Mouse (Mus musculus) monocyte, adult 5-6 weeks (primary cell): ENCODE data around the gene Fdx1. TPM values are rescaled to one million over a fixed set of nuclear protein-coding genes. Genes with fewer than 3 reads are reported as not detected.

Experiments used
- ATAC-seq: fragments of 153-309, 156-312 bp; replicated peaks from 2 replicates; pipeline ENCODE4 v1.8.0; 2017; ENCODE audit warnings: mild to moderate bottlenecking; ENCODE audit not compliant: low TSS enrichment, insufficient number of reproducible peaks, severe bottlenecking, poor library complexity, low FRiP score
- total RNA-seq: library from RNA; stranded (forward); fragments of 200-1000, 200-491, 200-594 nt; gene quantifications from 3 replicates; pipeline ENCODE4 v1.2.3, GENCODE M21; 2017

The Fdx1 gene
- total RNA-seq, 1 experiment from 2014 or later = not detected

- ATAC-seq = no peak
These were observed 10.5 kb upstream of the Fdx1 start for GRCm38 (mm10) chr9:51973846-51974245.

DNA sequence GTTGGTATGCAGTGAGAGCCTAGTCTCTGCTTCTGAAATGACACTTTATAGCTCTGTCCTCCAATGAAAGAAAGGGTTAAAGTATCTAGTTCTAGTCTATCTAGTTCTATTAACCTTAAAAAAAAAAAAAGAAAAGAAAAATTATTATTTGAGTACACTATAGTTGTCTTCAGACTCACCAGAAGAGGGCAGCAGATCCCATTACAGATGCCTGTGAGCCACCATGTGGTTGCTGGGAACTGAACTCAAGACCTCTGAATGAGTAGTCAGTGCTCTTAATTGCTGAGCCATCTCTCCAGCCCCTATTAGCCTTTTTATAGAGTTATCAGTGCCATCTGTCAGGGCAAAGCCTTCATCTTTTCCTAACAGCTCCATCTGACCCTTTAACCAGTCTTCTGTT lies 3.0 kb upstream of the Fdx1 start:
- no peak for ATAC-seq

DNA sequence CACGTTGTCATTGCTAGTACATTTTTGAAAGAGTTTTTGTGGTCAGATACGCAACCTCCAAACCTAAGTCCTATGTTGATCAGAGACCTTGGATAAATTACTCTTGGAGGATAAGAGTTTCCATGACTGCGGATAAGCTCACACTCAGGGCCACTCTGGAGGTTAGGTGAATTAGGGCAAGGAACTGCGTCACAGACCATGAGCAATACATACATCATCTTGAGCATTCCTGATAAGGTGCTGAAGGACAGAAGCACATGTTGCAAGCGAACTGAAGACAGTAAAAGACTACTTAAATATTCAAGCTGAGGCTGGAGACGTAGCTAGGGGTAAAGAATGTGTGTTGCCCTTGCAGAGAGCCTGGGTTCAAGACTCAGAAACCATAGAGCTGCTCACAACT lies 754 bp upstream of the Fdx1 start:
- ATAC-seq = no peak

DNA sequence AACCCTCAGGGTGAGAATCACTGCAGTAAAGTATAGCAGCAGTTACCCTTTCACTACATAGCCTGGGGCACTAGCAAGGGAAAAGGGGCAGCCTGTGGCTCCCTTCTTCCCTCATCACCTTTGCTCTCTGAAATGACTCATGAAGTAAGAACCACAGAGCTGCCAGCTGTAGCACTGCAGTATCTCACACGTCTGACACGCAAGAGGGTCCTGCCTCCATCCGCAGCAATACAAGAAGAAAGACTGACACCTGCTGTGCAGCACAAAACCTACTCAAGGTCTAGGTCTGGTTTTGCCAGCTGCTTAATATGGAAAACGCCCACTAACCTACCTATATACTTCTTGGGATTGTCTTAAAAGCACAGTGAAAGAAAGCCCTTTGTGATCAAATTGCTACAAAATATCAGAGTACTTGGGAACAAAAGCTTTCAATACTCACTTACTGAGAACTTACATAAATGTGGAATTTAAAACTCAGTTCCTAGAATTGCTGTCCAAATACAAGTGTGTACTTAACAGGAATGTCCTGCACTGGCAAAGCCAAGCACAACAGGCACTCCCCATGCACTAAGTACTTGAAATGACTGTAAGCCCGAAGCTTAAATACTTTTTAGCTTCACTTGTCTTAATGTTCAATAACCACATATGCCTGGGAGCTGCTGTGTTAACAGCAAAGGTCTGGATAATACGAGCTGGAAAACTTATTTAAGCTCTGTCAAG lies 2.0 kb downstream of the Fdx1 start:
- ATAC-seq = no peak

DNA sequence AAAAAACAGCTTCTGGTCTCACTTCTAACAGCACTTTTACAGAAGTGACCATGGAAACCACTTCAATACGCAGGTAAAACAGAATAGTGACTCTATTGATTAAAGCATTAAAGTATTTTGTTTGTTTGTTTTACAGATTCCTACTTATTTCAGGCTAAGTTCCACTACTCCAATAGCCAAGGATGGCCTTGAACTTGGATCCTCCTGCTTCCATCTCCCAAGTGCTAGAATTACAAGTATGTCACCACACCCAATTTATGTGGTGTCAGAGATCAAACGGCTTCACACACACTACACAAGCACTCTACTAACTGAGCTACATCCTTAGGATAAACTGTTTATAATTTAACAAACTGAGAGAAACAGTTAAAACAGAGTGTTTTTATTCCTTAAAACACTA lies 3.0 kb downstream of the Fdx1 start:
- ATAC-seq = no peak

GRCm38 (mm10) chr9:51958981-51959380 lies 4.4 kb downstream of the Fdx1 start:
- ATAC-seq = no peak

- ATAC-seq = no peak
These were observed 6.3 kb downstream of the Fdx1 start for GRCm38 (mm10) chr9:51957025-51957424.

- no peak for ATAC-seq
These were observed 6.9 kb downstream of the Fdx1 start for GRCm38 (mm10) chr9:51956484-51956883.

GRCm38 (mm10) chr9:51951337-51951736 lies 12.0 kb downstream of the Fdx1 start:
- no peak for ATAC-seq

DNA sequence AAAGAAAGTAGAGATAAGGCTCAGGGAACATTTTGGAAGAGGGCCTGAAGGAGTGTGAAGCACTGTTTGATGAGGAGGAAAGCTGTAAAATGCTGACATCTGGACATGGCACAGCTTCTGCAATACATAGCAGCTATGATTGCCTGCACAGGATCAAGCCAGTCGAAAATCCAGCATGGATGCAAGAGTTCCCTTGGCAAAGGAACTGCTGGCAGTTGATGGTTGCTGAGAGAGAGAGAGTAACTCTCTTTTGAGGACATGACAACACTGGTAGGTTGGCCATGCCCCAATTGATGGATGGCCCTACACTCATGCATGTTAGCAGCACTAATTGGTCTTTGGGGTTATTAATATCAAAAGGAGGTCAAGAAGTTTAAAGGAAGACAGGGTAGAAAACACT lies 12.7 kb downstream of the Fdx1 start:
- ATAC-seq = no peak

- ATAC-seq = no peak
These were observed 13.1 kb downstream of the Fdx1 start for GRCm38 (mm10) chr9:51950225-51950624.

GRCm38 (mm10) chr9:51943934-51944333 lies 19.4 kb downstream of the Fdx1 start:
- no peak for ATAC-seq

DNA sequence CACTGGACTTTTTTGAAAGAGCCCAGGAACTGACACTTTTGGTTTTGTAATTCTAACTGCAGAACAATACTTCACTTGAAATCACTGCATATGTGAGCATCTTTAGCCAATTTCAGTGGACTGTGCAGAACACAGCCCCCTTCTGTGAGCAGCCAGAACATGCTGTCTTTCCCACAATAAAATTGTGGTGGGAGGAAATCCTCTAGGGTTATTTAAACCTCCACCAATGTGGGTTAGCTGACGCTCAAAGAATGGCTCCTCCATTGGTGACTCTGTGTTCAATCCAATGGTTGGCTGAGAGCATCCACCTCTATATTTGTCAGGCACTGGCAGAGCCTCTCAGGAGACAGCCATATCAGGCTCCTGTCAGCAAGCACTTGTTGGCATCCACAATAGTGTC lies 28.7 kb downstream of the Fdx1 start:
- no peak for ATAC-seq

- no peak for ATAC-seq
These were observed 31.4 kb downstream of the Fdx1 start for GRCm38 (mm10) chr9:51931997-51932396.

- no peak for ATAC-seq
These were observed 32.2 kb downstream of the Fdx1 start for GRCm38 (mm10) chr9:51931054-51931690.

DNA sequence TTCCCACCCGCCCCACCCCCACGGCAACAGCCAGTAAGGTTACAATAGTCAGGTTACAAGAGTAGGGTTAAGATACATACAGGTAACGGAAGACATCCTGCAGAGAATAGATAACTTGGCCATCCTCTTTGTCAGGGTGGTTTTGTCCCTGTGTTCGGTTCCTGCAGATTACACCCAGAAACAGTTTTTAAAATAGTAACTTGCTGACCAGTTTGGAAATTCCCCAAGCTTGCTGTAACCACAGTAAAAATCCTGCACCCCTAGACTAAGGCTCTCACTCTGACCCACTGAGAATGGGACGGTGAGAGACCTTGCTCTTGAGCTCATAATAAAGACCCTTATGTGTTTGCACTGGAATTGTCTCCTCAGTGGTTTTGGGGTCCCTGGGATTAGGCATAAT lies 33.4 kb downstream of the Fdx1 start:
- no peak for ATAC-seq

- ATAC-seq = no peak
These were observed 34.7 kb downstream of the Fdx1 start for GRCm38 (mm10) chr9:51928659-51929058.

DNA sequence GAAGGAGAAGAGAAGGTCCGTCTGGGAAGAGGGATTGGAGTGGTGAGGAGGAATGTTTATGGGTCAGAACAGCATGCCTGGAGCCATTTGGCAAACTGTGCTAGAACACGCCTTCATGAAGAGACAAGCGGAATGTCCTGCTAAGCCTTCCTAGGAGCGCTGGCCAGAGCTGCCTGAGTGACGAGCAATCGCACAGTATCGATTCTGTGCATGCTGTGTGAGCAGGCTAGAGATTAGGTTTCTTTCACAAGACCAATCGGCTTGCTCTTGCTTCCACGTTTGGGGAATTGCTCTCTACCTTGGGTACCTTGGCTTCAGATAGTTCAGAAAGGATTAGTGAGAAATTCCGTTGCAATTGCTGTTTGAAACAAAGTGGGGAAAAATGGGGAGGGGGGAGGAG lies 35.2 kb downstream of the Fdx1 start:
- ATAC-seq = no peak

DNA sequence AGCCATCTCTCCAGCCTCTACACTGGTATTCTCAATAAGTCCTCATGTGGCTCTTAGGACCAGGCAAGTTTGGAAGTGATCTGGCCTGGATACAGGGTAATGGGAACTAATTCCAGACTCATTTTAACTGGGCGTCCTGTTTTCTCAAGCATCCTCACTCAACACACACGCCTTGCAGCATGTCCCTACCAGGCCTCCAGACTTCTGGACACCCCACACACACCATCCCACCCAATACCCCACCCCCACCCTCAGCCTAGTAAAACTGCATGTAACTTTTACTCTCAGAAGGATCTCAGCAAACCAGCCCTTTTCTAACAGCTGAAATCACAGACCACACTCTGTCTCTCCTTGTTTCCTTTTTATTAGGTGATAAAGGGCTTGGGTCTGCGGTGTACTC lies 35.7 kb downstream of the Fdx1 start:
- ATAC-seq = no peak

DNA sequence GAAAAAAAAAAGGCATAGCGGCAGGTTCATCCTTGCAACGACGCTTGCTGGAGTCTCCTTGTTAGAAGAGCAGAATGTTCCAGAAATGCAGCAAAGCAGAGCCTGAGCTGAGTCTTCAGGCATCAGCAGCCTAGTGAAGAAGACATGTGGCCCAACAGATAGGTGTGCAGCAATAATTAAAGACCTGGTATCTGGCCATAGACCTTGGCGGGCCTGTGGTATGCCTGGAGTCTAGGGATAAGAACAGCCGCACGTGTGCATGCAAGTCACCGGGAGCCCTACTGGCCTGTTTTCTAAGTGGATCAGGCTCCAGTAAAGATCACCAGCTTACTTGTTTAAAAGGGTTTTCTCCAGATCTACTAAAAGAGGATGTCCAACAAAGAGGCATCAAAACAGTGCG lies 36.7 kb downstream of the Fdx1 start:
- no peak for ATAC-seq
